ENCODE assay signal across 8 mouse cellular contexts in genomic region chr17:65950183-65950582, GRCm38 (mm10). TPM values are rescaled to one million over a fixed set of nuclear protein-coding genes. Genes with fewer than 3 reads are reported as not detected.
A peak's percentile ranks its signal among the peaks of the same experiment; 100 is the strongest.
DNase-seq lines count a peak whose midpoint lies in the region; ATAC-seq and TF ChIP-seq lines count a peak whose summit lies in the region.

No protein-coding gene starts in this region.

- H3K4me1 ChIP-seq in hindbrain, embryonic 13.5 days (replicated peaks) = peaks cover 19% of the 10 kb centered on the region
- no peaks in the 10 kb centered on the region for H3K4me1 ChIP-seq in midbrain, postnatal 0 days (ENCODE audit: insufficient read depth, low read length)

- H3K9me3 ChIP-seq in hindbrain, embryonic 13.5 days = no peaks in the 10 kb centered on the region
- no peaks in the 10 kb centered on the region for H3K9me3 ChIP-seq in midbrain, postnatal 0 days (ENCODE audit: low read length)

- WGBS in hindbrain, embryonic 13.5 days = 32% methylated on average over 7 of the region's 7 CpGs
- WGBS in midbrain, postnatal 0 days = 31% methylated on average over 7 of the region's 7 CpGs

- peak overlapping the region; percentile 97 for H3K9ac ChIP-seq in hindbrain, embryonic 13.5 days
- peak overlapping the region; percentile 86 for H3K9ac ChIP-seq in midbrain, postnatal 0 days (replicated peaks; ENCODE audit: low read length, poor library complexity, severe bottlenecking)

- H3K4me2 ChIP-seq in hindbrain, embryonic 13.5 days = peak overlapping the region; percentile 59
- peak overlapping the region; percentile 74 for H3K4me2 ChIP-seq in midbrain, postnatal 0 days (ENCODE audit: low read depth, low read length, poor library complexity, severe bottlenecking)

- H3K4me3 ChIP-seq in hindbrain, embryonic 13.5 days = peak overlapping the region; percentile 93
- H3K4me3 ChIP-seq in midbrain, postnatal 0 days (ENCODE audit: low read depth, low read length) = peak overlapping the region; percentile 84

- H3K36me3 ChIP-seq in hindbrain, embryonic 13.5 days = peaks cover 29% of the 10 kb centered on the region
- H3K36me3 ChIP-seq in midbrain, postnatal 0 days (ENCODE audit: insufficient read depth, low read length) = peaks cover 5% of the 10 kb centered on the region; the same call in 1 of the 2 replicates

- DNase-seq in adrenal gland, postnatal 14 days = peak; percentile 37
- no peak for DNase-seq in adrenal gland, postnatal 10 days
- DNase-seq in retina, postnatal 1 day = peak; percentile 16
- DNase-seq in retina, embryonic 14.5 days (ENCODE audit: low spot score) = no peak
- no peak for DNase-seq in midbrain, postnatal 0 days (ENCODE audit: low spot score)
- no peak for DNase-seq in urinary bladder, postnatal 10 days (ENCODE audit: low spot score)
- no peak for DNase-seq in adrenal gland, adult 8-10 months

- no peak for TF ChIP-seq CTCF in midbrain, postnatal 0 days (IDR thresholded peaks at IDR 0.05)

- ATAC-seq in hindbrain, embryonic 13.5 days (ENCODE audit: low FRiP score) = peak; percentile 17
- ATAC-seq in midbrain, postnatal 0 days (ENCODE audit: low FRiP score) = 0 out of 2 replicates have a peak, but pooled peaks have one; percentile 6

- no peaks in the 10 kb centered on the region for H3K27me3 ChIP-seq in hindbrain, embryonic 13.5 days
- H3K27me3 ChIP-seq in midbrain, postnatal 0 days (ENCODE audit: insufficient read depth, low read length) = no peaks in the 10 kb centered on the region

- peak overlapping the region; percentile 90; the same call in 1 of the 2 replicates for H3K27ac ChIP-seq in hindbrain, embryonic 13.5 days
- peak overlapping the region; percentile 76 for H3K27ac ChIP-seq in midbrain, postnatal 0 days (ENCODE audit: low read depth, low read length)

RNA-seq across cellular contexts. Expression of gene Twsg1, which starts 0.8 kb away (rescaled TPM):
- 63.8 and 79.5 TPM in 2 replicates for total RNA-seq in adrenal gland, postnatal 14 days (2021)
- 10 to 100 TPM; 63.3 to 70.0 TPM for total RNA-seq in adrenal gland, postnatal 10 days (2021)
- 58.5 and 60.7 TPM in 2 replicates for polyA plus RNA-seq in hindbrain, embryonic 13.5 days (2015; fragmentation: Nextera tagmentation; extraction: Ambion mirVana)
- total RNA-seq in midbrain, postnatal 0 days (2014; rRNA removed) = 45.3 and 47.4 TPM in 2 replicates
- polyA plus RNA-seq in midbrain, postnatal 0 days (2015; fragmentation: Nextera tagmentation; extraction: Ambion mirVana) = 38.4 and 42.2 TPM in 2 replicates
- 100 to 1,000 TPM; 107 to 156 (median 129) TPM for total RNA-seq in adrenal gland, adult 8-10 months (2022)

Comparison
In these comparisons a context has a peak if more than half of its experiments do, and no peak if none do; other contexts are left out.
1. DNase-seq: peak in adrenal gland, postnatal 14 days (single experiment) and retina, postnatal 1 day (single experiment); none in adrenal gland, postnatal 10 days (single experiment), retina, embryonic 14.5 days (single experiment), midbrain, postnatal 0 days (single experiment), urinary bladder, postnatal 10 days (single experiment) and adrenal gland, adult 8-10 months (single experiment).